Mouse (Mus musculus) E14TG2a.4 (cell line): ENCODE measurements around the gene Gm49337.

Experiments used
- H3K27me3 ChIP-seq: 2 replicates; pipeline ENCODE4 v1.6.1; 2014; ENCODE audit warnings: low read length, control low read depth; ENCODE audit not compliant: insufficient read depth
- H3K36me3 ChIP-seq: 2 replicates; pipeline ENCODE4 v1.6.1; 2014; ENCODE audit warnings: low read length, control low read depth; ENCODE audit not compliant: insufficient read depth
- H3K4me1 ChIP-seq: replicated peaks from 2 replicates; pipeline ENCODE4 v1.6.1; 2014; ENCODE audit warnings: low read depth, low read length, control low read depth
- H3K4me3 ChIP-seq: replicated peaks from 2 replicates; pipeline ENCODE4 v1.5.1; 2014; ENCODE audit warnings: mild to moderate bottlenecking, low read length
- H3K9me3 ChIP-seq: 2 replicates; pipeline ENCODE4 v1.6.1; 2014; ENCODE audit warnings: low read length, control low read depth
- CTCF ChIP-seq: conservative IDR thresholded peaks from 2 replicates; pipeline ENCODE4 v1.5.1; 2014; ENCODE audit warnings: low read length
- NANOG ChIP-seq: IDR thresholded peaks from 2 replicates; pipeline ENCODE4 v1.6.1; 2014; ENCODE audit warnings: borderline replicate concordance, low read length, mixed read lengths
- POU5F1 ChIP-seq: IDR thresholded peaks from 2 replicates; pipeline ENCODE4 v1.6.1; 2014; ENCODE audit warnings: low read length, borderline replicate concordance

The Gm49337 gene

DNA sequence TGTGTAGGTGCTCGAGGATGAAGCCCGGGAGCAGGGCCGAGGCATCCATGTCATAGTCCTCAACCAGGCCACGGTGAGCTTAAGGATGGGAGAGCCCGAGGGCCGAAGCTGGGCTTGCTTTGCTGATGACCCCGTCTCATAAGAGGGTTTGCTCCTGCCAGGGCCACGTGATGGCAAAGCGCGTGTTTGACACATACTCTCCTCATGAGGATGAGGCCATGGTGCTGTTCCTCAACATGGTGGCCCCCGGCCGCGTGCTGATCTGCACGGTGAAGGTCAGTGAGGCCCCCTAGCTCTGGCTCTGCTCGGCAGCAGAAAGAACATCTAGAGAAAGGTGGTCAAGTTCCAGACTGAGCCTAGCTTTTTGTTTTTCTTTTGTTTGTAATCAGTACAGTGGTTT is 20.5 kb upstream of the Gm49337 start:
- no peak overlapping the region for H3K4me3 ChIP-seq
- TF ChIP-seq POU5F1: no peak
- no peak for TF ChIP-seq NANOG
- no peak for TF ChIP-seq CTCF

GRCm38 (mm10) chr4:116157882-116158281 is 15.3 kb upstream of the Gm49337 start:
- H3K9me3 ChIP-seq: no peaks in the 10 kb centered on the region
- H3K4me3 ChIP-seq: no peak overlapping the region
- no peaks in the 10 kb centered on the region for H3K27me3 ChIP-seq
- H3K4me1 ChIP-seq: peaks cover 38% of the 10 kb centered on the region
- TF ChIP-seq NANOG: no peak
- no peak for TF ChIP-seq POU5F1
- no peak for TF ChIP-seq CTCF
- peaks cover 96% of the 10 kb centered on the region for H3K36me3 ChIP-seq

More for the DNA sequence above, 20.5 kb upstream of the Gm49337 start:
- peaks cover 63% of the 10 kb centered on the region for H3K36me3 ChIP-seq
- H3K4me1 ChIP-seq: peaks cover 46% of the 10 kb centered on the region
- H3K27me3 ChIP-seq: peaks cover 3% of the 10 kb centered on the region; the same call in 1 of the 2 replicates
- no peaks in the 10 kb centered on the region for H3K9me3 ChIP-seq

- peaks cover 76% of the 10 kb centered on the region for H3K36me3 ChIP-seq
- TF ChIP-seq CTCF (peak; percentile 50), POU5F1 (no peak)
- H3K9me3 ChIP-seq: no peaks in the 10 kb centered on the region
- H3K4me3 ChIP-seq: no peak overlapping the region
- H3K27me3 ChIP-seq: no peaks in the 10 kb centered on the region
- H3K4me1 ChIP-seq: peaks cover 32% of the 10 kb centered on the region
Observed at GRCm38 (mm10) chr4:116159912-116160311, 13.3 kb upstream of the Gm49337 start.

GRCm38 (mm10) chr4:116160769-116161168 is 12.4 kb upstream of the Gm49337 start:
- H3K4me1 ChIP-seq: peaks cover 40% of the 10 kb centered on the region
- no peak overlapping the region for H3K4me3 ChIP-seq
- H3K27me3 ChIP-seq: no peaks in the 10 kb centered on the region
- H3K9me3 ChIP-seq: no peaks in the 10 kb centered on the region
- TF ChIP-seq POU5F1: no peak
- no peak for TF ChIP-seq CTCF
- peaks cover 68% of the 10 kb centered on the region for H3K36me3 ChIP-seq

- Histone ChIP-seq H3K4me3 (no peak overlapping the region), H3K27me3 (no peaks in the 10 kb centered on the region), H3K9me3 (no peaks in the 10 kb centered on the region), H3K4me1 (peaks cover 54% of the 10 kb centered on the region), H3K36me3 (peaks cover 54% of the 10 kb centered on the region)
- TF ChIP-seq CTCF (no peak), NANOG (no peak), POU5F1 (no peak)
Observed at GRCm38 (mm10) chr4:116162142-116162541, 11.0 kb upstream of the Gm49337 start.

GRCm38 (mm10) chr4:116164759-116165554 is 8.2 kb upstream of the Gm49337 start:
- Histone ChIP-seq H3K27me3 (no peaks in the 10 kb centered on the region), H3K36me3 (peaks cover 26% of the 10 kb centered on the region)

GRCm38 (mm10) chr4:116165708-116166407 is 7.3 kb upstream of the Gm49337 start:
- Histone ChIP-seq H3K9me3 (no peaks in the 10 kb centered on the region), H3K4me1 (peaks cover 55% of the 10 kb centered on the region), H3K27me3 (no peaks in the 10 kb centered on the region), H3K4me3 (no peak overlapping the region), H3K36me3 (peaks cover 17% of the 10 kb centered on the region)
- no peak for TF ChIP-seq CTCF

More at GRCm38 (mm10) chr4:116164759-116165554, 8.2 kb upstream of the Gm49337 start:
- TF ChIP-seq CTCF: no peak
- TF ChIP-seq POU5F1: no peak
- TF ChIP-seq NANOG: no peak
- Histone ChIP-seq H3K4me1 (peaks cover 51% of the 10 kb centered on the region), H3K9me3 (no peaks in the 10 kb centered on the region), H3K4me3 (no peak overlapping the region)

DNA sequence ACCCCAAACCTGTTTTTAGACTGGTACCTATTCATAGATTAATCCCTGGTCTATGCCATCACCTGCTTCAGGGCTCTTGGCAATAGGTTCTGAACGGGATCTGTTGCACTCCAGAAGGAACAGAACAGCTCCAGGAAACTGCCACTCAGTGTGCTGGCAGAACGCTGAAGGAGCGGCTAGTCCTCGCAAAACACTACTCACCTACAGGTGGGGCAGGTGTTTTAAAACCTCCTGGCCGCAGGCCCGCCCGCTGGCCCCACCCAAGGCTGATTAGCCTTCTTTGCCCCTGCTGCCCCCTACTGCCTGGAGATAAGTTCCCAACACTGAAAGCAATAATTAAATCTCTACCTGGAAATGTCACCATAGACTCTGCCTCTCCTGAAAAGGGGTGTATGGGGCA is 5.8 kb upstream of the Gm49337 start, which contains the start of gene Tspan1:
Tspan1 (minus strand) TSS at position 198 of the 400 bp plus-strand sequence.
- H3K4me1 ChIP-seq: peaks cover 54% of the 10 kb centered on the region
- no peaks in the 10 kb centered on the region for H3K9me3 ChIP-seq
- no peak within 1 kb of the TSS for H3K4me3 ChIP-seq
- H3K36me3 ChIP-seq: peaks cover 4% of the 10 kb centered on the region
- H3K27me3 ChIP-seq: no peaks in the 10 kb centered on the region
- no peak for TF ChIP-seq NANOG

- Histone ChIP-seq H3K4me1 (peaks cover 62% of the 10 kb centered on the region), H3K36me3 (no peaks in the 10 kb centered on the region), H3K9me3 (no peaks in the 10 kb centered on the region), H3K4me3 (no peak overlapping the region), H3K27me3 (no peaks in the 10 kb centered on the region)
- peak; percentile 50 for TF ChIP-seq CTCF
- no peak for TF ChIP-seq POU5F1
Observed at GRCm38 (mm10) chr4:116168617-116169352, 4.4 kb upstream of the Gm49337 start.
